Mouse (Mus musculus): ENCODE measurements around the gene Slc38a2. TPM values are rescaled to one million over a fixed set of nuclear protein-coding genes. Genes with fewer than 3 reads are reported as not detected.
A peak's percentile ranks its signal among the peaks of the same experiment; 100 is the strongest.

Gene Slc38a2
- total RNA-seq, 4 experiments from 2014 or later = 81.1 to 86.9 (median 83.9) TPM

- no peak for DNase-seq (ENCODE audit: low spot score in 2 of 2)
Observed at GRCm38 (mm10) chr15:96696486-96697284, 2.8 kb downstream of the Slc38a2 start.

GRCm38 (mm10) chr15:96695455-96696421, 3.8 kb downstream of the Slc38a2 start:
- DNase-seq (ENCODE audit: low spot score in 2 of 2) = no peak

GRCm38 (mm10) chr15:96694988-96695387, 4.5 kb downstream of the Slc38a2 start:
- DNase-seq (ENCODE audit: low spot score in 2 of 2) = no peak

GRCm38 (mm10) chr15:96693688-96694087, 5.8 kb downstream of the Slc38a2 start:
- peak in 1 of 2 experiments; percentile 58 for DNase-seq (ENCODE audit: low spot score in 2 of 2)

GRCm38 (mm10) chr15:96692401-96692800, 7.1 kb downstream of the Slc38a2 start:
- DNase-seq (ENCODE audit: low spot score in 2 of 2) = no peak

- no peak for DNase-seq (ENCODE audit: low spot score in 2 of 2)
Observed at GRCm38 (mm10) chr15:96691381-96691780, 8.1 kb downstream of the Slc38a2 start.

- no peak for DNase-seq (ENCODE audit: low spot score in 2 of 2)
Observed at GRCm38 (mm10) chr15:96690829-96691228, 8.7 kb downstream of the Slc38a2 start.

- DNase-seq (ENCODE audit: low spot score in 2 of 2) = no peak
Observed at GRCm38 (mm10) chr15:96689919-96690318, 9.6 kb downstream of the Slc38a2 start.

GRCm38 (mm10) chr15:96688784-96689318, 10.7 kb downstream of the Slc38a2 start:
- no peak for DNase-seq (ENCODE audit: low spot score in 2 of 2)

GRCm38 (mm10) chr15:96688036-96688435, 11.5 kb downstream of the Slc38a2 start:
- DNase-seq (ENCODE audit: low spot score in 2 of 2) = no peak

- DNase-seq (ENCODE audit: low spot score in 2 of 2) = no peak
Observed at GRCm38 (mm10) chr15:96687366-96687765, 12.2 kb downstream of the Slc38a2 start.

- DNase-seq (ENCODE audit: low spot score in 2 of 2) = no peak
Observed at GRCm38 (mm10) chr15:96686201-96687159, 13.1 kb downstream of the Slc38a2 start.

- no peak for DNase-seq (ENCODE audit: low spot score in 2 of 2)
Observed at GRCm38 (mm10) chr15:96685273-96685672, 14.3 kb downstream of the Slc38a2 start.

GRCm38 (mm10) chr15:96684132-96684830, 15.2 kb downstream of the Slc38a2 start:
- peak in 1 of 2 experiments; percentile 49 for DNase-seq (ENCODE audit: low spot score in 2 of 2)

- DNase-seq (ENCODE audit: low spot score in 2 of 2) = no peak
Observed at GRCm38 (mm10) chr15:96678871-96679773, 20.4 kb downstream of the Slc38a2 start.

- no peak for DNase-seq (ENCODE audit: low spot score in 2 of 2)
Observed at GRCm38 (mm10) chr15:96676518-96676917, 23.0 kb downstream of the Slc38a2 start.

- no peak for DNase-seq (ENCODE audit: low spot score in 2 of 2)
Observed at GRCm38 (mm10) chr15:96675744-96676143, 23.8 kb downstream of the Slc38a2 start.

GRCm38 (mm10) chr15:96675055-96675454, 24.5 kb downstream of the Slc38a2 start:
- DNase-seq (ENCODE audit: low spot score in 2 of 2) = no peak

- no peak for DNase-seq (ENCODE audit: low spot score in 2 of 2)
Observed at GRCm38 (mm10) chr15:96674089-96674488, 25.4 kb downstream of the Slc38a2 start.
